Mouse (Mus musculus): ENCODE results near the gene Yrdc.

DNA sequence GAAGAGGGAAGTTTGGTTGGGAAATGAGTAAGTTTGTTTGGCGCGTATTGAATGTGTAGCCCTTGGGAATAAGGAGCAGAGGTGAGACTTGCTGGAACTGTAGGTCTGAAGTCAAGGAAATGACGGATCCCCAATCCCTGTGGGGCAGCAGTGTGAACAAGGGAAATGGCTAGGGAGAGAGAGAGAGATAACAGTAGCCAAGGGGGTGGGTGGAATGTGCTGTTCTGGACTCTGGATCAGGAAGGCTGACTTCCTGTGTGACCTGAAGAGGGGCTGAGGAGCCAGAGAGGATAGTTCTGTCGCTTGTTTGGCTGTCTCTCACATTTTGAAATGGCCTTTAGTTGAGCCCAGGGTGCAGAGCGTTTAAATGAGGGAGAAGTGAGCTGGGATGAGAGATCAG, 42.0 kb upstream of the Yrdc start:
- TF ChIP-seq CTCF (IDR thresholded peaks at IDR 0.05; ENCODE audit: low read depth) (no peak), EP300 (IDR thresholded peaks at IDR 0.05; ENCODE audit: low read depth) (no peak)

Measured in liver, embryonic 14.5 days (tissue).